Mouse (Mus musculus): ENCODE measurements around the gene Nxf2. TPM values are rescaled to one million over a fixed set of nuclear protein-coding genes. Genes with fewer than 3 reads are reported as not detected.

Nxf2 gene
- polyA plus RNA-seq (2012; rRNA removed) (0.09 and 0.10 TPM in 2 replicates), polyA plus RNA-seq (2014; fragmentation: Nextera tagmentation; extraction: Ambion mirVana) (0.14 and 0.33 TPM in 2 replicates)

- no peak for TF ChIP-seq EP300 (IDR thresholded peaks at IDR 0.05; ENCODE audit: low read depth)
- no peak for TF ChIP-seq CTCF (IDR thresholded peaks at IDR 0.05; ENCODE audit: low read depth)
- Histone ChIP-seq H3K4me3 (ENCODE audit: insufficient read depth in 1 of 2, low read depth in 2 of 2, low read length in 2 of 2) (no peak within 1 kb of the TSS), H3K36me3 (replicated peaks; ENCODE audit: control insufficient read depth, insufficient read depth, low read depth) (no peaks in the 10 kb centered on the region), H3K4me2 (ENCODE audit: low read depth) (peak within 1 kb of the TSS; percentile 6), H3K9ac (replicated peaks) (no peak within 1 kb of the TSS), H3K9me3 (ENCODE audit: control insufficient read depth, low read length) (no peaks in the 10 kb centered on the region; the same call in 1 of the 2 replicates), H3K27ac (no peak within 1 kb of the TSS), H3K27me3 (ENCODE audit: control insufficient read depth, insufficient read depth, low read length) (no peaks in the 10 kb centered on the region), H3K4me1 (replicated peaks; ENCODE audit: control insufficient read depth in 2 of 2, insufficient read depth in 2 of 2, low read length in 1 of 2) (no peaks in the 10 kb centered on the region)
- no peak for ATAC-seq (ENCODE audit: insufficient read depth)
- no peak for DNase-seq (ENCODE audit: low read depth in 3 of 3, low spot score in 3 of 3)
- WGBS (ENCODE audit: insufficient replicate concordance) = 83% methylated on average over 19 of the region's 19 CpGs
Observed at GRCm38 (mm10) chrX:134964546-134964945, at the start of gene Nxf2. TSS of gene Nxf2 (minus strand) at chrX:134964754.

- Histone ChIP-seq H3K4me3 (ENCODE audit: insufficient read depth in 1 of 2, low read depth in 2 of 2, low read length in 2 of 2) (no peak overlapping the region), H3K36me3 (replicated peaks; ENCODE audit: control insufficient read depth, insufficient read depth, low read depth) (no peaks in the 10 kb centered on the region), H3K9me3 (ENCODE audit: control insufficient read depth, low read length) (no peaks in the 10 kb centered on the region), H3K9ac (replicated peaks) (no peak overlapping the region), H3K4me1 (replicated peaks; ENCODE audit: control insufficient read depth in 2 of 2, insufficient read depth in 2 of 2, low read length in 1 of 2) (no peaks in the 10 kb centered on the region), H3K27ac (no peak overlapping the region), H3K27me3 (ENCODE audit: control insufficient read depth, insufficient read depth, low read length) (no peaks in the 10 kb centered on the region), H3K4me2 (ENCODE audit: low read depth) (no peak overlapping the region)
- no peak for ATAC-seq (ENCODE audit: insufficient read depth)
- TF ChIP-seq EP300 (IDR thresholded peaks at IDR 0.05; ENCODE audit: low read depth) = no peak
- WGBS (ENCODE audit: insufficient replicate concordance) = 47% methylated on average over 3 of the region's 3 CpGs
- DNase-seq (ENCODE audit: low read depth in 3 of 3, low spot score in 3 of 3) = no peak
Observed at GRCm38 (mm10) chrX:135011381-135011780, 46.8 kb upstream of the Nxf2 start.

- no peaks in the 10 kb centered on the region for H3K27me3 ChIP-seq (ENCODE audit: control insufficient read depth, insufficient read depth, low read length)
- no peak overlapping the region; the same call in 1 of the 2 replicates for H3K27ac ChIP-seq
- peak; percentile 14 for ATAC-seq (ENCODE audit: insufficient read depth)
- H3K4me1 ChIP-seq (replicated peaks; ENCODE audit: control insufficient read depth in 2 of 2, insufficient read depth in 2 of 2, low read length in 1 of 2) = no peaks in the 10 kb centered on the region
- no peak for TF ChIP-seq CTCF (IDR thresholded peaks at IDR 0.05; ENCODE audit: low read depth)
- no peak for TF ChIP-seq EP300 (IDR thresholded peaks at IDR 0.05; ENCODE audit: low read depth)
- no peaks in the 10 kb centered on the region for H3K9me3 ChIP-seq (ENCODE audit: control insufficient read depth, low read length)
- peak overlapping the region; percentile 67 to 75 for H3K4me3 ChIP-seq (ENCODE audit: insufficient read depth in 1 of 2, low read depth in 2 of 2, low read length in 2 of 2)
- no peaks in the 10 kb centered on the region for H3K36me3 ChIP-seq (replicated peaks; ENCODE audit: control insufficient read depth, insufficient read depth, low read depth)
- DNase-seq (ENCODE audit: low read depth in 3 of 3, low spot score in 3 of 3) = no peak
- H3K9ac ChIP-seq (replicated peaks) = peak overlapping the region; percentile 49; the same call in 1 of the 2 replicates
- WGBS (ENCODE audit: insufficient replicate concordance) = 21% methylated on average over 6 of the region's 6 CpGs
- H3K4me2 ChIP-seq (ENCODE audit: low read depth) = peak overlapping the region; percentile 67
Observed at GRCm38 (mm10) chrX:135009471-135009815, 44.9 kb upstream of the Nxf2 start.

GRCm38 (mm10) chrX:135008720-135009470 is 44.3 kb upstream of the Nxf2 start, which contains the start of gene Zmat1:
TSS of gene Zmat1 (minus strand) at chrX:135009209.
- DNase-seq (ENCODE audit: low read depth in 3 of 3, low spot score in 3 of 3) (peak; percentile 78 to 81 (median 81)), ATAC-seq (ENCODE audit: insufficient read depth) (peak; percentile 98)
- TF ChIP-seq CTCF (IDR thresholded peaks at IDR 0.05; ENCODE audit: low read depth) (no peak), EP300 (IDR thresholded peaks at IDR 0.05; ENCODE audit: low read depth) (no peak)
- WGBS (ENCODE audit: insufficient replicate concordance) = 13% methylated on average over 62 of the region's 65 CpGs
- Histone ChIP-seq H3K27me3 (ENCODE audit: control insufficient read depth, insufficient read depth, low read length) (no peaks in the 10 kb centered on the region), H3K4me3 (ENCODE audit: insufficient read depth in 1 of 2, low read depth in 2 of 2, low read length in 2 of 2) (peak within 1 kb of the TSS; percentile 67 to 75), H3K9me3 (ENCODE audit: control insufficient read depth, low read length) (no peaks in the 10 kb centered on the region), H3K4me1 (replicated peaks; ENCODE audit: control insufficient read depth in 2 of 2, insufficient read depth in 2 of 2, low read length in 1 of 2) (no peaks in the 10 kb centered on the region), H3K9ac (replicated peaks) (peak within 1 kb of the TSS; percentile 93), H3K4me2 (ENCODE audit: low read depth) (peak within 1 kb of the TSS; percentile 67), H3K36me3 (replicated peaks; ENCODE audit: control insufficient read depth, insufficient read depth, low read depth) (no peaks in the 10 kb centered on the region), H3K27ac (peak within 1 kb of the TSS; percentile 74)

- Histone ChIP-seq H3K4me3 (ENCODE audit: insufficient read depth in 1 of 2, low read depth in 2 of 2, low read length in 2 of 2) (peak overlapping the region; percentile 31 to 75; a peak in 3 of 4 replicates), H3K27me3 (ENCODE audit: control insufficient read depth, insufficient read depth, low read length) (no peaks in the 10 kb centered on the region), H3K4me1 (replicated peaks; ENCODE audit: control insufficient read depth in 2 of 2, insufficient read depth in 2 of 2, low read length in 1 of 2) (no peaks in the 10 kb centered on the region), H3K27ac (peak overlapping the region; percentile 31; the same call in 1 of the 2 replicates), H3K9ac (replicated peaks) (peak overlapping the region; percentile 34; the same call in 1 of the 2 replicates), H3K4me2 (ENCODE audit: low read depth) (peak overlapping the region; percentile 67), H3K9me3 (ENCODE audit: control insufficient read depth, low read length) (no peaks in the 10 kb centered on the region), H3K36me3 (replicated peaks; ENCODE audit: control insufficient read depth, insufficient read depth, low read depth) (no peaks in the 10 kb centered on the region)
- no peak for DNase-seq (ENCODE audit: low read depth in 3 of 3, low spot score in 3 of 3)
- ATAC-seq (ENCODE audit: insufficient read depth) = no peak
- no peak for TF ChIP-seq CTCF (IDR thresholded peaks at IDR 0.05; ENCODE audit: low read depth)
- no peak for TF ChIP-seq EP300 (IDR thresholded peaks at IDR 0.05; ENCODE audit: low read depth)
- 31% methylated on average over 5 of the region's 5 CpGs for WGBS (ENCODE audit: insufficient replicate concordance)
Observed at GRCm38 (mm10) chrX:135008021-135008420, 43.5 kb upstream of the Nxf2 start.
